Mouse (Mus musculus) heart, embryonic 11.5 days (tissue): ENCODE data around the gene Nucb1. TPM values are rescaled to one million over a fixed set of nuclear protein-coding genes. Genes with fewer than 3 reads are reported as not detected.
"Not testable (repeated sequence)": the region's sequence is repeated elsewhere in the genome, so short reads cannot be mapped to it uniquely, and the experiment has no call there.

ENCODE experiments used
- ATAC-seq: fragments of 200-750 bp; cut with Nextera tagmentation; replicated peaks from 2 replicates; pipeline ENCODE4 v1.8.0; 2017; ENCODE audit warnings: moderate library complexity; ENCODE audit not compliant: insufficient number of reproducible peaks, low FRiP score, low TSS enrichment
- H3K27ac ChIP-seq: fragments of 300-500 bp; sonication (generic); 2 replicates; pipeline ENCODE4 v1.5.1; 2014; ENCODE audit warnings: mild to moderate bottlenecking, low read depth, low read length
- H3K27me3 ChIP-seq: fragments of 300-500 bp; sonication (generic); 2 replicates; pipeline ENCODE4 v1.6.1; 2014; ENCODE audit warnings: mild to moderate bottlenecking, low read length, mixed read lengths; ENCODE audit not compliant: control insufficient read depth, insufficient read depth
- H3K36me3 ChIP-seq: fragments of 300-500 bp; sonication (generic); 2 replicates; pipeline ENCODE4 v1.6.1; 2014; ENCODE audit warnings: mild to moderate bottlenecking, low read length, moderate library complexity, mixed read lengths; ENCODE audit not compliant: control insufficient read depth, insufficient read depth
- H3K4me1 ChIP-seq: fragments of 300-500 bp; sonication (generic); 2 replicates; pipeline ENCODE4 v1.6.1; 2014; ENCODE audit warnings: low read length; ENCODE audit not compliant: control insufficient read depth, insufficient read depth
- H3K4me2 ChIP-seq: fragments of 300-500 bp; sonication (generic); 2 replicates; pipeline ENCODE4 v1.6.1; 2014; ENCODE audit warnings: mild to moderate bottlenecking, moderate library complexity
- H3K4me3 ChIP-seq: fragments of 300-500 bp; sonication (generic); 2 replicates; pipeline ENCODE4 v1.5.1; 2014; ENCODE audit warnings: low read depth, low read length
- H3K9ac ChIP-seq: fragments of 300-500 bp; sonication (generic); 2 replicates; pipeline ENCODE4 v1.6.1; 2014; ENCODE audit warnings: mild to moderate bottlenecking, low read depth, low read length, moderate library complexity
- H3K9me3 ChIP-seq: fragments of 300-500 bp; sonication (generic); replicated peaks from 2 replicates; pipeline ENCODE4 v1.6.1; 2016; ENCODE audit warnings: low read length; ENCODE audit not compliant: control insufficient read depth
- WGBS: fragments of 180-500 bp; shearing (Covaris S2); extraction: QIAGEN DNeasy Blood & Tissue Kit; methylation state at CpG from one replicate; pipeline ENCODE4 v1.1.7; 2014; ENCODE audit not compliant: insufficient replicate concordance; 5-methylcytosine and 5-hydroxymethylcytosine counted together
- polyA plus RNA-seq: library from polyadenylated mRNA; unstranded; fragments of >200 nt; fragmentation: Nextera tagmentation; extraction: Ambion mirVana; gene quantifications from 2 replicates; pipeline ENCODE4 v1.2.1, GENCODE M21; 2014

Nucb1 gene
- polyA plus RNA-seq, 1 experiment from 2014 or later, result 165 TPM

DNA sequence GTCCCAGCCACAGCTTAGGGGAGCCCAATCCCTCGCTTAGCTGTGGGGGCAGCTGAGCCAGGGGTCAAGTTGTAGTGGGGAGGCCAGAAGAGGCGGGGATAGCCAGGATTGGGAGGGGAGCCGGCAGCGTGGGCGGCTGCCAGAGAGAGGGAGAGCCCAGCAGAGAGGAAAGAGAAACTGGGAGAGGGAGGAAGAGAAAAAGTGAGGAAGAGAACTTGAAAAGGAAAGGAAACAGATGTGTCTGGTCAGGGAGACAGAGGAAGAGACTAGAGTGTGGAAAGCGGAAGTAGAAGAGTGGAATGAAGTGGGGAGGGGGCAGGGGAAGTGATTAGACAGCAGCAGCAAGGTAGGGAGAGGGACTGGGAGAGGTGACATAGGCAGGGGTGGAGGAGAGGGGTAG, 19.3 kb upstream of the Nucb1 start:
- Histone ChIP-seq H3K4me1 (peaks cover 21% of the 10 kb centered on the region), H3K36me3 (no peaks in the 10 kb centered on the region), H3K4me3 (no peak overlapping the region), H3K4me2 (peak overlapping the region; percentile 31; the same call in 1 of the 2 replicates), H3K9ac (no peak overlapping the region), H3K27me3 (no peaks in the 10 kb centered on the region), H3K27ac (no peak overlapping the region), H3K9me3 (no peaks in the 10 kb centered on the region)
- 10% methylated on average over 6 of the region's 6 CpGs for WGBS
- ATAC-seq, result no peak

DNA sequence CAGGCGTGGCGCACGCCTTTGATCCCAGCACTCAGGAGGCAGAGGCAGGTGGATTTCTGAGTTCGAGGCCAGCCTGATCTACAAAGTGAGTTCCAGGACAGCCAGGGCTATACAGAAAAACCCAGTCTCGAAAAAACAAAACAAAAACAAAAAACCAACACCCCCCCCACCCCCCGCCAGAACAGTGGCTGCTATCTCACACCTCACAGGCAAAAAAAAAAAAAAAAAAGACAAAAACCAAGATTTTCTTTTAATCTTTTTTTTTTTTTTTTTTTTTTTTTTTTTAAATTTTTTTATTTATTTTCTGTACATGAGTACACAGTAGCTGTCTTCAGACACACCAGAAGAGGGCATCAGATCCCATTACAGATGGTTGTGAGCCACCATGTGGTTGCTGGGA, 17.0 kb upstream of the Nucb1 start:
- ATAC-seq, H3K27ac ChIP-seq, H3K27me3 ChIP-seq, H3K9me3 ChIP-seq, H3K36me3 ChIP-seq, H3K4me3 ChIP-seq, H3K9ac ChIP-seq: not testable (repeated sequence)
- H3K4me2 ChIP-seq, result peak overlapping the region; percentile 79; the same call in 1 of the 2 replicates
- H3K4me1 ChIP-seq, result peaks cover 29% of the 10 kb centered on the region
- WGBS, result 74% methylated on average over 6 of the region's 6 CpGs

DNA sequence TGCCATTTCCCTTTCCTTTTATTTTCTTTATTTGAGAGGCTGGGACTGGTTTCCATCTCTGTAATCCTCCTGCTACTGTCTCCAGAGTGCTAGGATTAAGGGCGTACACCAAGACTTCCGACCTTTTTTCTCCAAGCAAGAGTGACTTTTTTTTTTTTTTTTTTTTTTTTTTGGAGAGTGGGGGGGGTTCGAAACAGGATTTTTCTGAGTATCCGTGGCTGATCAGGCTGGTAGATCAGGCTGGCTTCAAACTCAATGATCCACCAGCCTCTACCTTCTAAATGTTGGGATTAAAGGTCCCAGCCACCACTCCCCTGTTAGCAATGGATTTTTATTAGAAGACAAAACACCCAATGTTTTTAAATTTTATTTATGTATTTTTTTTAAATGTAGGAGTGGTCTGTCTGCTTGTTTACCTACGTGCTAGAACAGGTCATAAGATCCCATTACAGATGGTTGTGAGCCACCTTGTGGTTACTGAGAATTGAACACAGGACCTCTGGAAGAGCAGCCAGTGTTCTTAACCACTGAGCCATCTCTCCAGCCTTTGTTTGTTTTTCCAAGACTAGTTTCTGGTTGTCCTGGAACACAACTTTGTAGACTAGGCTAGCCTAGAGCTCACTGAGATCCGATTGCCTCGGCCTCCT, 16.4 kb upstream of the Nucb1 start:
- no peaks in the 10 kb centered on the region for H3K9me3 ChIP-seq
- peak overlapping the region; percentile 74 for H3K4me3 ChIP-seq
- 16% methylated on average over 7 of the region's 7 CpGs for WGBS
- ATAC-seq, result no peak
- H3K36me3 ChIP-seq, result no peaks in the 10 kb centered on the region
- peak overlapping the region; percentile 79 for H3K4me2 ChIP-seq
- peaks cover 29% of the 10 kb centered on the region for H3K4me1 ChIP-seq
- H3K27me3 ChIP-seq, result no peaks in the 10 kb centered on the region
- H3K27ac ChIP-seq, result peak overlapping the region; percentile 96
- peak overlapping the region; percentile 96 for H3K9ac ChIP-seq

DNA sequence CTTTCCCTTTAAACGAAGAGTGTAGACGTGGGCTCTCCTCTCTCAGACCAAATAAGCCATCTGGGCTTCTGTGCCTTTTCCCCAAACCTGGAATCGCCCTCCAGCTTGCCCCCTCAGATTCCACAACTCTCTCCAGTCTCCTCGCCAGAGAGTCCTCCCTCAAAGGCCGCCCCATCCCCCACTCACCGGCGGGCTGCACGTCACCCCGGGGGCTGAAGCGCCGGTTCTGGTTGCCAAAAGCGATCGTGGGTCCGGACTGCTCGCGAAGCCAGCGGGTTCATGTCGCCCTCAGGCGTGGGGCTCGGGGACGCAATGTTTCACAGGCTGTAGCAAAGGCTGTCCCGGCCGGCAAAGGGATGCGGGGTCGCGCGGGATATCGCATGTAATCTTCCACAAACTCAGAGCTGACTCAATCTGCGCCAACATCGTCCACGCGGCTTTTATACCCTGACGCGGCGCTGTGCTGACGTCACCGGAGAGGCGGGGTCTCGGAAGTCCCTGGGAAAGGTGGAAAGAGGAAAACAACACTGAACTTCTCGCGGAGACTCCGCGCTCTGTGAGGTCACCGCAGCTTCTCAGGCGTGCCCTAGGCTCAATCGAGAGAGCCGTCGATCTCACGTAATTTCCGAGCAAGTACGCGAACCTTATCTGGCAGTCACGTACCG, 15.7 kb upstream of the Nucb1 start, which contains the start of the genes Ppp1r15a and Plekha4:
Gene Ppp1r15a (minus strand): TSS at position 460 of the 665 bp plus-strand sequence.
Gene Plekha4 (plus strand): TSS at position 522 of the 665 bp plus-strand sequence.
- peak within 1 kb of the TSS; percentile 96 for H3K27ac ChIP-seq
- H3K9me3 ChIP-seq, result no peaks in the 10 kb centered on the region
- ATAC-seq, result peak; percentile 81
- WGBS, result under 1% methylated on average over 54 of the region's 54 CpGs
- peak within 1 kb of the TSS; percentile 79 for H3K4me2 ChIP-seq
- peaks cover 29% of the 10 kb centered on the region for H3K4me1 ChIP-seq
- H3K27me3 ChIP-seq, result no peaks in the 10 kb centered on the region
- H3K9ac ChIP-seq, result peak within 1 kb of the TSS; percentile 96
- no peaks in the 10 kb centered on the region for H3K36me3 ChIP-seq
- peak within 1 kb of the TSS; percentile 74 for H3K4me3 ChIP-seq

DNA sequence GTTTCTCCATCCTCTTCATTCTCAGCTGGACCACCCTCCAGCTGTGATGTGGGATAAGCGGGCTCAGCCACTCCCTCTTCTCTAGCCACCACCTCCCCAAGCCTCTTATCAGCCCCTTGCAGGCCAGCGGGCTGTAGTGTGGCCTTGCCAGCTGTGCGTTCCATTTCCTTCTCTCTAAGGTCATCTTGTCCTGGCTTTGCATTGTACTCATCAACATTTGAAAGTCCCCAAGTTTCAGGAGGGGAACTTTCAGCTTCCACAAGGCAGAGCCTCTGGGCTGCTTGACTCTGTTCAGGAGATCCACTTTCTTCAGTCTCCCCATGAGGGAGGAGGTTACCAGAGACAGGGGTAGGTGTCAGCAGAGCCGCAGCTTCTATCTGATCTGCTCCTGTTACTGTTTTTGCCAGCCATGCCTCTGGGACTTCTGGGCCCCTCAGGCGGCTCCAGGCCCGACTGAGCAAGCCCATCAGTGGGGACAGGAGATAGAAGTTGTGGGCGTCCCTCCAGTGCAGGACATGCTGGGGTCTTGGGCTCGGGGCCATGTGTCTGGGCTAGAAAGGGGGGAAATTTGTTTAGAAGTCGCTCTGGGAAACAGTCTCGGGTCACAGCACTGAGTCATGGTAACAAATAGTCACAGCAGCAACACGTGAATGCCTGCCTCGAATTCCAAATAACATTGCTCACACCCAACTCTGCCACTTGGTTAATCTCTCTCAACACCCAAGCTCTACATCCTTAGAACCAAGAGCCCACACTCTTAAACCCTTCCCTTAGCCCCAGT, 14.8 kb upstream of the Nucb1 start:
- peak; percentile 75 for ATAC-seq
- Histone ChIP-seq H3K27ac (peak overlapping the region; percentile 96), H3K4me3 (peak overlapping the region; percentile 74), H3K36me3 (no peaks in the 10 kb centered on the region), H3K9ac (peak overlapping the region; percentile 96), H3K9me3 (no peaks in the 10 kb centered on the region), H3K27me3 (no peaks in the 10 kb centered on the region), H3K4me1 (peaks cover 21% of the 10 kb centered on the region), H3K4me2 (peak overlapping the region; percentile 79)
- WGBS, result 6% methylated on average over 12 of the region's 12 CpGs

DNA sequence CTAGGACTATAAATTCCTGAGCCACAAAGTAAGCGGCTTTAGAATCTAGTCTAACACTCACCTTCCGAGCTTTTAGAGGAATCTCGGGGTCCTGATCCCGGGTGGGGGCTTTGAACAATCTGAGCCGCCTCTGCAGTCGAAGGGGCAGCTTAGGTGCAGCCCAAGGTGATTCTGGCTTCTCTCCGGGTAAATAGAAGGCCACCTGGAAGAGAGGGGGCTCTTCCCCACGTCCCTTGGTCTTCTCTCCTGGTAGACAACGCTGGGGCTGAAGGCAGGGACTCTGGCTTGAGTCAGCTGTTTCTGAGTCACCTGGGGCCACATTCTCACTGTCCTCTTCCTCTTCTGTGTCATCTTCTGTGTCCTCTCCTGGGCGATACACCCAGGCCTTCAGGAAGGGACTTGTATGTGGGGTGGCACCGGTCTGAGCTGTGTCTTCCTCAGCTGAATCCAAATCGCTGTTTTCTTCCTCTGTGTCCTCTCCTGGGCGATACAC, 13.5 kb upstream of the Nucb1 start:
- peak overlapping the region; percentile 23 for H3K27ac ChIP-seq
- WGBS, result 71% methylated on average over 13 of the region's 13 CpGs
- no peaks in the 10 kb centered on the region for H3K36me3 ChIP-seq
- H3K4me2 ChIP-seq, result peak overlapping the region; percentile 64
- H3K9me3 ChIP-seq, result no peaks in the 10 kb centered on the region
- peak overlapping the region; percentile 57 for H3K4me3 ChIP-seq
- peak overlapping the region; percentile 73 for H3K9ac ChIP-seq
- no peak for ATAC-seq
- peaks cover 14% of the 10 kb centered on the region for H3K4me1 ChIP-seq
- H3K27me3 ChIP-seq, result no peaks in the 10 kb centered on the region

DNA sequence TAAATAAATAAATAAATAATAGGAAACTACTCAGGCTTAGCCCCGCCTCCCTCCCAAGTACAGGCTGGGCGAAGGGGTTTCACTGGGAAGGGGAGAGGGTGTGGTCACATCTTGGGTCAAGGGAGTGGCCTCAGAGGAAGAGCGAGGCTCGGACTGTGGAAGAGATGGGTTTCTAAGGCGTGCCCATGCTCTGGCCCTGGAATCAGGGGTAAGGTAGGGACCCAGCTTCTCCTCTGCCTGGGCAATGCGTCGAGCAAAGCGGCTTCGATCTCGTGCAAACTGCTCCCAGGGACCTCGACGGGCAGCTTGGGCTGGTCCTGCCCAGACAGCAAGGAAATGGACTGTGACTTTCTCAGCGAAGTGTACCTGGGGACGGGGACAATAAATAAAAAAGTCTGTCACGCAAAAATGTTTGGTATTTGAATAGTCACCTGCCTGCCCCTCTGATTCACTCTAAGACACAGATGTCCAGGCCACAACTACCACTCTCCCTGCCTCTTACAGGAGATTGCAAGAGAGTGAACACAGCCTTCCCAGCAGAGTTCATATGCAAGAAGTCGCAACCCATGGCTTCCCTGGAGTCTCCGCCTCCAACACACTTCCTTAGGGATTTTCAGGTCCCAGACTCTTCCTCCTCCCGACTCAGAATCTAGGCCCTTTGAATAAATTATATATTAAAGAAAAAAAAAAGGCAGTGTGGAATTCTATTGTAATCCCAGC, 12.9 kb upstream of the Nucb1 start:
- 58% methylated on average over 18 of the region's 18 CpGs for WGBS
- Histone ChIP-seq H3K9ac (peak overlapping the region; percentile 73), H3K4me1 (peaks cover 14% of the 10 kb centered on the region), H3K4me3 (peak overlapping the region; percentile 57), H3K9me3 (no peaks in the 10 kb centered on the region), H3K36me3 (no peaks in the 10 kb centered on the region), H3K27me3 (no peaks in the 10 kb centered on the region), H3K4me2 (peak overlapping the region; percentile 64), H3K27ac (peak overlapping the region; percentile 23)
- no peak for ATAC-seq

DNA sequence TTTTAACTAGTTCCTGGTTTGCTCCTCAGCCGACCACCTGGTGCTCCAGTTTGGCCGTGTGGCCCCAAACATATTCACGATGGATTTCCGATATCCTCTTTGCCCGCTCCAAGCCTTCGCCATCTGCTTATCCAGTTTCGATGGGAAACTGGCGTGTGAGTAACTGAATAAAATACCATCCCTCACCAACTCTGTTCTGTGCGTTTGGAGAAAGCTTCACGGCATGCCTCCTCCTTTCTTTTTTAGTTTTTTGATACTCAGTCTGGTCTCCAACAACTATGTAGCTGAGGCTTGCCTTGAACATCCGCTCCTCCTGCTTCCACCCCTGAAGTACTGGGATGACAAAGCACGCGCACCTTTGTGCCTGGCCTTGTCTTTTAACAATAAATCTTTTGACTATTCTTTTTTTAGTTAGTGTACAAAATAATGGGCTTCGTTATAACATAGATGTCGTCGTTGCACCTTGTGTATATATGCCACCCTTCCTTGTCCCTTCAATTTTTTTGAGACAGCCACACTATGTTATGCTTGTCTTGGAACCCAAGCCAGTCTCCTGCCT, 12.1 kb upstream of the Nucb1 start:
- Histone ChIP-seq H3K9me3 (no peaks in the 10 kb centered on the region), H3K4me1 (peaks cover 14% of the 10 kb centered on the region), H3K9ac (peak overlapping the region; percentile 80), H3K36me3 (no peaks in the 10 kb centered on the region), H3K27me3 (no peaks in the 10 kb centered on the region), H3K27ac (no peak overlapping the region), H3K4me2 (peak overlapping the region; percentile 64), H3K4me3 (peak overlapping the region; percentile 57)
- WGBS, result 53% methylated on average over 16 of the region's 16 CpGs
- ATAC-seq, result no peak
